Mouse (Mus musculus): ENCODE data around the gene Noct. TPM values are rescaled to one million over a fixed set of nuclear protein-coding genes. Genes with fewer than 3 reads are reported as not detected.
"Not testable (repeated sequence)": the region's sequence is repeated elsewhere in the genome, so short reads cannot be mapped to it uniquely, and the experiment has no call there.

Noct gene
- total RNA-seq (2021), result 10 to 100 TPM; 37.4 to 45.0 TPM
- 19.5 and 28.5 TPM in 2 replicates for polyA plus RNA-seq (2012; rRNA removed)
- long read RNA-seq, transcript Noct-201 (3 exons, 3,059 nt), result major isoform, 53 of 54 reads
- long read RNA-seq, partial matches to known transcripts, result 0 of 54 reads
- long read RNA-seq, other reads (novel, unspliced or antisense), result 1 of 54 reads

- peak; percentile 93 for DNase-seq
These were observed at the start of gene Noct for GRCm38 (mm10) chr3:51224363-51225225. TSS of gene Noct (plus strand) at chr3:51224447.

- DNase-seq, result no peak
These were observed 46.1 kb upstream of the Noct start for GRCm38 (mm10) chr3:51178158-51178557.

- DNase-seq, result no peak
These were observed 44.6 kb upstream of the Noct start for GRCm38 (mm10) chr3:51179460-51180146.

- DNase-seq, result no peak
These were observed 43.8 kb upstream of the Noct start for GRCm38 (mm10) chr3:51180341-51180940.

GRCm38 (mm10) chr3:51182455-51182854, 41.8 kb upstream of the Noct start:
- DNase-seq, result no peak

GRCm38 (mm10) chr3:51183508-51183907, 40.7 kb upstream of the Noct start:
- DNase-seq, result not testable (repeated sequence)

GRCm38 (mm10) chr3:51183967-51184366, 40.3 kb upstream of the Noct start:
- DNase-seq, result not testable (repeated sequence)

GRCm38 (mm10) chr3:51184715-51185114, 39.5 kb upstream of the Noct start:
- DNase-seq, result no peak

GRCm38 (mm10) chr3:51185406-51185805, 38.8 kb upstream of the Noct start:
- no peak for DNase-seq

GRCm38 (mm10) chr3:51194075-51194474, 30.2 kb upstream of the Noct start:
- DNase-seq, result peak; percentile 52

- DNase-seq, result peak; percentile 88
These were observed 28.9 kb upstream of the Noct start for GRCm38 (mm10) chr3:51195321-51195720.

- DNase-seq, result no peak
These were observed 28.5 kb upstream of the Noct start for GRCm38 (mm10) chr3:51195736-51196135.

- no peak for DNase-seq
These were observed 27.5 kb upstream of the Noct start for GRCm38 (mm10) chr3:51196724-51197111.

GRCm38 (mm10) chr3:51197112-51197731, 27.0 kb upstream of the Noct start:
- DNase-seq, result peak; percentile 62

GRCm38 (mm10) chr3:51198291-51198690, 26.0 kb upstream of the Noct start:
- DNase-seq, result no peak

GRCm38 (mm10) chr3:51199130-51199529, 25.1 kb upstream of the Noct start:
- no peak for DNase-seq

- no peak for DNase-seq
These were observed 23.9 kb upstream of the Noct start for GRCm38 (mm10) chr3:51200311-51200710.

GRCm38 (mm10) chr3:51200894-51201293, 23.4 kb upstream of the Noct start:
- no peak for DNase-seq

- DNase-seq, result peak; percentile 74
These were observed 22.3 kb upstream of the Noct start for GRCm38 (mm10) chr3:51201986-51202385.

GRCm38 (mm10) chr3:51202491-51202987, 21.7 kb upstream of the Noct start:
- DNase-seq, result peak; percentile 87

GRCm38 (mm10) chr3:51203906-51204305, 20.3 kb upstream of the Noct start:
- no peak for DNase-seq

GRCm38 (mm10) chr3:51204441-51204840, 19.8 kb upstream of the Noct start:
- no peak for DNase-seq
